13 mouse cellular contexts compared by ENCODE assay signal in the genomic region with DNA sequence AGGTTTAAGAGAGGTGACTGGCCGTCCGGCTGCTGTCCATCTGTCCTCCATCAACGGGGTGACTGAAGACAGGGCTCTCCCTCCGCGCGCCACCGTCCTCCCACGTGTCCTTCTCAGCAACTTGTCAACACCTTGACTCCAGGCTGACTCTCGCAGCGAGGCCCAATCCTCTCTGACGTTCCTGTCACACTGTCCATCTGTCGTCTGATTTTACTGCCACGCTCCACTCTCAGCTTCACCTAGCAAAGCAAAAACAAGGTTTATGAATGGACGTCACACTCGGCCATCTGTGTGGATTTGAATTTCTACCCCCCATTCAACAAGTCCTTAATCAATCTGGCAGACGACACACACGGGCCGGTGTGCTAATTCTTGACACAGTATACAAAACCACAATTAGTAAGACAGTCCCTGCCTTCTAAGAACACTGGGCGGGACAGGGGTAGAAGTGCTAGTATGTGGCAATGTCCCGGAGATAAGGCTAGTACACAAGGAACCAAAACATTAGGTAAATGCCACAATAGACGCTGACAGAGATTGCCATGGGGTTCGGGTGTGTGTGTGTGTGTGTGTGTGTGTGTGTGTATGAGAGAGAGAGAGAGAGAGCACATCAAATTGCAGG. TPM values are rescaled to one million over a fixed set of nuclear protein-coding genes. Genes with fewer than 3 reads are reported as not detected.
A peak's percentile ranks its signal among the peaks of the same experiment; 100 is the strongest.
DNase-seq lines count a peak whose midpoint lies in the region; ATAC-seq lines count a peak whose summit lies in the region.
"Had no signal": no experiment of that assay in that cellular context is flagged by ENCODE, and none has a peak within 500 bp of the region (broad histone marks: within the 10 kb centered on the region; RNA-seq: fewer than 3 reads in every experiment).

No protein-coding gene starts in this region.

- DNase-seq in heart, adult 18-20 months = peak; percentile 64 to 66
- DNase-seq in heart, postnatal 14 days = no peak
- DNase-seq in heart, postnatal 10 days = peak; percentile 46 to 58
- DNase-seq in urinary bladder, adult 18-20 months (ENCODE audit: low spot score in 2 of 2) = no peak
- DNase-seq in midbrain, embryonic 14.5 days = no peak
- DNase-seq: kidney, adult 9 months; liver, embryonic 13.5 days; right cerebral cortex, adult 18-20 months; thymus, postnatal 25 days had no signal

- no peak overlapping the region for H3K27ac ChIP-seq in midbrain, embryonic 14.5 days (replicated peaks; ENCODE audit: low read depth, low read length)

- H3K36me3 ChIP-seq in midbrain, embryonic 14.5 days (ENCODE audit: control insufficient read depth, insufficient read depth, low read length) = peaks cover 27% of the 10 kb centered on the region

- peak; percentile 3 for ATAC-seq in activated CD4-positive, CD25-positive, alpha-beta regulatory T cell, adult 4 months
- ATAC-seq in common myeloid progenitor, adult 5-6 weeks (replicated peaks; ENCODE audit: low read depth, poor library complexity, severe bottlenecking) = peak; percentile 13; the same call in 1 of the 2 replicates
- no peak for ATAC-seq in midbrain, embryonic 14.5 days (ENCODE audit: low FRiP score, low TSS enrichment)

- intact Hi-C loops in heart, postnatal 14 days (cut with DNase I) = no loop called here
- intact Hi-C loops in heart, postnatal 10 days (cut with DNase I) = no loop called here

- no peaks in the 10 kb centered on the region for H3K27me3 ChIP-seq in midbrain, embryonic 14.5 days (ENCODE audit: control insufficient read depth, insufficient read depth, low read length)
- H3K27me3 ChIP-seq: liver, embryonic 13.5 days; megakaryocyte, embryonic 14.5 days had no signal

- no peak overlapping the region for H3K9ac ChIP-seq in midbrain, embryonic 14.5 days (replicated peaks; ENCODE audit: low read length)
- H3K9ac ChIP-seq: liver, embryonic 13.5 days had no signal

- H3K4me1 ChIP-seq in midbrain, embryonic 14.5 days (ENCODE audit: control insufficient read depth, insufficient read depth, low read length) = peaks cover 27% of the 10 kb centered on the region

- no peak overlapping the region for H3K4me3 ChIP-seq in midbrain, embryonic 14.5 days (replicated peaks; ENCODE audit: low read depth, low read length)
- H3K4me3 ChIP-seq: hindbrain, embryonic 10.5 days; liver, embryonic 13.5 days; megakaryocyte, embryonic 14.5 days had no signal

- no peaks in the 10 kb centered on the region for H3K9me3 ChIP-seq in midbrain, embryonic 14.5 days (ENCODE audit: control insufficient read depth, low read length)
- H3K9me3 ChIP-seq: hindbrain, embryonic 10.5 days; liver, embryonic 13.5 days; megakaryocyte, embryonic 14.5 days had no signal

- 77% methylated on average over 22 of the region's 22 CpGs for WGBS in midbrain, embryonic 14.5 days

- H3K4me2 ChIP-seq in midbrain, embryonic 14.5 days (ENCODE audit: low read length) = no peak overlapping the region
- H3K4me2 ChIP-seq: liver, embryonic 13.5 days had no signal

RNA-seq across cellular contexts. Expression of a gene that starts 10.1 kb away (rescaled TPM):
- 100 to 1,000 TPM; 103 to 142 TPM for total RNA-seq in heart, adult 18-20 months (2021)
- total RNA-seq in heart, postnatal 14 days (2021) = 100 to 1,000 TPM in 1 of 2 experiments, 10 to 100 TPM in 1; 99.1 to 106 TPM
- 10 to 100 TPM; 62.7 to 97.2 TPM for polyA plus RNA-seq in activated CD4-positive, CD25-positive, alpha-beta regulatory T cell, adult 4 months (2017; shearing (Covaris generic))
- total RNA-seq in common myeloid progenitor, adult 5-6 weeks (2017) = 114 and 116 TPM in 2 replicates
- total RNA-seq in heart, postnatal 10 days (2021) = 10 to 100 TPM; 42.0 to 84.3 TPM
- 60.2 and 63.3 TPM in 2 replicates for polyA plus RNA-seq in midbrain, embryonic 14.5 days (2014; fragmentation: Nextera tagmentation; extraction: Ambion mirVana)

Comparison
In these comparisons a context has a peak if more than half of its experiments do, and no peak if none do; other contexts are left out.
1. DNase-seq: peak in heart, adult 18-20 months (2 of 2) and heart, postnatal 10 days (2 of 2); none in heart, postnatal 14 days (0 of 2), urinary bladder, adult 18-20 months (0 of 2) and midbrain, embryonic 14.5 days (single experiment).